Mouse (Mus musculus) liver, postnatal 0 days (tissue): ENCODE measurements at regions not wholly inside any gene's neighbourhood (a gene's known extent, or its start where the extent isn't known, plus 50 kb on each side); places are given as distances from the start of the nearest gene placed in this dataset.

Experiments
- ATAC-seq: fragments of 200-750 bp; cut with Nextera tagmentation; 2 replicates; pipeline ENCODE4 v1.8.0; 2017; ENCODE audit warnings: mild to moderate bottlenecking, moderate library complexity
- DNase-seq: peaks from one replicate; pipeline ENCODE4 v3.0.0-alpha.2; 2016
- H3K27ac ChIP-seq: fragments of 300-500 bp; sonication (generic); 2 replicates; pipeline ENCODE4 v1.5.1; 2014; ENCODE audit warnings: antibody characterized with exemption, moderate library complexity, mild to moderate bottlenecking, low read depth
- H3K27me3 ChIP-seq: fragments of 300-500 bp; sonication (generic); 2 replicates; pipeline ENCODE4 v1.6.1; 2014; ENCODE audit warnings: low read length, control low read depth, mixed read lengths; ENCODE audit not compliant: insufficient read depth
- H3K36me3 ChIP-seq: fragments of 300-500 bp; sonication (generic); replicated peaks from 2 replicates; pipeline ENCODE4 v1.6.1; 2014; ENCODE audit warnings: mild to moderate bottlenecking, control low read depth, low read length, moderate library complexity, mixed read lengths; ENCODE audit not compliant: insufficient read depth
- H3K4me1 ChIP-seq: fragments of 300-500 bp; sonication (generic); 2 replicates; pipeline ENCODE4 v1.6.1; 2014; ENCODE audit warnings: antibody characterized with exemption, mild to moderate bottlenecking, control low read depth; ENCODE audit not compliant: insufficient read depth
- H3K4me2 ChIP-seq: fragments of 300-500 bp; sonication (generic); 2 replicates; pipeline ENCODE4 v1.6.1; 2014; ENCODE audit warnings: low read depth, mild to moderate bottlenecking, low read length, moderate library complexity, mixed read lengths
- H3K4me3 ChIP-seq: fragments of 300-500 bp; sonication (generic); 2 replicates; pipeline ENCODE4 v1.5.1; 2014; ENCODE audit warnings: low read depth, low read length
- H3K9ac ChIP-seq: fragments of 300-500 bp; sonication (generic); replicated peaks from 2 replicates; pipeline ENCODE4 v1.6.1; 2014; ENCODE audit warnings: mild to moderate bottlenecking, moderate library complexity
- H3K9me3 ChIP-seq: fragments of 300-500 bp; sonication (generic); 2 replicates; pipeline ENCODE4 v1.6.1; 2016; ENCODE audit warnings: mild to moderate bottlenecking, control low read depth, low read length, mixed read lengths
- CTCF ChIP-seq: sonication (generic); IDR thresholded peaks from 2 replicates; pipeline ENCODE4 v1.5.1; 2016; ENCODE audit warnings: antibody characterized with exemption, low read depth
- EP300 ChIP-seq: IDR thresholded peaks from 2 replicates; pipeline ENCODE4 v1.6.1; 2016; ENCODE audit warnings: antibody characterized with exemption, low read depth, mild to moderate bottlenecking
- WGBS: fragments of 180-500 bp; shearing (Covaris S2); extraction: QIAGEN DNeasy Blood & Tissue Kit; methylation state at CpG from one replicate; pipeline ENCODE4 v1.1.7; 2014; ENCODE audit not compliant: insufficient replicate concordance; 5-methylcytosine and 5-hydroxymethylcytosine counted together

DNA sequence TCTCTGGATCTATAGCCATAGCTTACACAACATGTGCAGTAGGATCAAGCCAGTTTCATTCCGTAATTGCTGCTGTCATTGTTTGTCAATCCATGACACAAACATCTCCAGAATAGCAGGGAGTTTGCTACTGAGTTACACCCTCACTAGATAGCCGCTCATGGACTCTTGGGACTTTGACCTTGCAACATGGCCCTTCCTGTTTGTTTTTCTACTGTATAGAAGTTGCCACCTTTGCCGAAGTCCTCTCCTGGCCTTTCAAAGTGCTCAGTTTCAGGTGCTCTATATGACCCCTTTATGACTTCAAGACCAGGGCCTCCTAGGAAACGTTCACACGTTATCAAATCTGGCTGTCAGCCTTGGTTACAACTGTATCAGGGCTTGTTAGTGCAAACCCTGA, 1040.8 kb downstream of the Lrfn5 start:
- no peak for TF ChIP-seq CTCF
- no peak for TF ChIP-seq EP300
- H3K4me2 ChIP-seq = no peak overlapping the region
- 60% methylated on average over 5 of the region's 5 CpGs for WGBS
- no peaks in the 10 kb centered on the region for H3K36me3 ChIP-seq
- ATAC-seq = peak; percentile 67
- H3K27ac ChIP-seq = no peak overlapping the region
- no peaks in the 10 kb centered on the region for H3K9me3 ChIP-seq
- no peaks in the 10 kb centered on the region for H3K4me1 ChIP-seq
- H3K27me3 ChIP-seq = no peaks in the 10 kb centered on the region
- H3K4me3 ChIP-seq = no peak overlapping the region
- H3K9ac ChIP-seq = no peak overlapping the region
- no peak for DNase-seq
